Mouse (Mus musculus) urinary bladder, postnatal 4 days (tissue): ENCODE measurements around the gene Gm1979.
"Not testable (repeated sequence)": the region's sequence is repeated elsewhere in the genome, so short reads cannot be mapped to it uniquely, and the experiment has no call there.

ENCODE experiments used
- DNase-seq, 2 experiments: peaks; one replicate each; pipeline ENCODE4 v3.0.0; 2021 to 2022; ENCODE audit warnings: low spot score in 2 of 2

Gm1979 gene

GRCm38 (mm10) chr5:26004698-26005097 is at the start of gene Gm1979:
TSS of gene Gm1979 (minus strand) at chr5:26004798.
- DNase-seq = not testable (repeated sequence)

DNA sequence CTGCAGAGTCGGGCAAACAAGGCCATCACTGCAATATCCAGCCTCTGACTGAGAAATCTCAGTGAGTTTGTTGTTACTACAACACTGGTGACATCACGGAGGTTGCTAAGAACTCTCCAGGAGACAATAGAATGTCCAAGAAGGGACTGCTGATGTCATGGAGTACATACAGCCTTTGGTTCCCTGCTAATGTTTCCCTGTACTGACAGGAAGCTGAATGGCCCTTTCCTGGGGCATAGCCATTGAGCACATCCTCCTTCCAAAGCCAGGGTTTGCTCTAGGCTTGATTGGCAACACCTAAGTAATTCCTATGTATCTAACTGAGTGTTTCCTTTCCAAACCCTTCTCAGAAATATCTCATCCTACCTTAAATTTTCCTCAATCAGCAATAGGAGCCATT is 34.9 kb upstream of the Gm1979 start, which contains the start of gene Speer4a:
TSS of gene Speer4a (minus strand) at position 101 of the 400 bp plus-strand sequence.
- DNase-seq = not testable (repeated sequence)

DNA sequence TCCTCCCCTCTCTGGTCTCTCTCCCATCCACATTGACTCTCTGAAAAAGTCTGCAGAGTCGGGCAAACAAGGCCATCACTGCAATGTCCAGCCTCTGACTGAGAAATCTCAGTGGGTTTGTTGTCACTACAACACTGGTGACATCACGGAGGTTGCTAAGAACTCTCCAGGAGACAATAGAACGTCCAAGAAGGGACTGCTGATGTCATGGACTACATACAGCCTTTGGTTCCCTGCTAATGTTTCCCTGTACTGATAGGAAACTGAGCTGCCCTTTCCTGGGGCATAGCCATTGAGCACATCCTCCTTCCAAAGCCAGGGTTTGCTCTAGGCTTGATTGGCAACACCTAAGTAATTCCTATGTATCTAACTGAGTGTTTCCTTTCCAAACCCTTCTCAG is 18.2 kb upstream of the Gm1979 start, which contains the start of gene Gm5862:
TSS of gene Gm5862 (minus strand) at position 101 of the 400 bp plus-strand sequence.
- not testable (repeated sequence) for DNase-seq

- not testable (repeated sequence) for DNase-seq
These were observed 3.1 kb upstream of the Gm1979 start for GRCm38 (mm10) chr5:26007697-26008096.

DNA sequence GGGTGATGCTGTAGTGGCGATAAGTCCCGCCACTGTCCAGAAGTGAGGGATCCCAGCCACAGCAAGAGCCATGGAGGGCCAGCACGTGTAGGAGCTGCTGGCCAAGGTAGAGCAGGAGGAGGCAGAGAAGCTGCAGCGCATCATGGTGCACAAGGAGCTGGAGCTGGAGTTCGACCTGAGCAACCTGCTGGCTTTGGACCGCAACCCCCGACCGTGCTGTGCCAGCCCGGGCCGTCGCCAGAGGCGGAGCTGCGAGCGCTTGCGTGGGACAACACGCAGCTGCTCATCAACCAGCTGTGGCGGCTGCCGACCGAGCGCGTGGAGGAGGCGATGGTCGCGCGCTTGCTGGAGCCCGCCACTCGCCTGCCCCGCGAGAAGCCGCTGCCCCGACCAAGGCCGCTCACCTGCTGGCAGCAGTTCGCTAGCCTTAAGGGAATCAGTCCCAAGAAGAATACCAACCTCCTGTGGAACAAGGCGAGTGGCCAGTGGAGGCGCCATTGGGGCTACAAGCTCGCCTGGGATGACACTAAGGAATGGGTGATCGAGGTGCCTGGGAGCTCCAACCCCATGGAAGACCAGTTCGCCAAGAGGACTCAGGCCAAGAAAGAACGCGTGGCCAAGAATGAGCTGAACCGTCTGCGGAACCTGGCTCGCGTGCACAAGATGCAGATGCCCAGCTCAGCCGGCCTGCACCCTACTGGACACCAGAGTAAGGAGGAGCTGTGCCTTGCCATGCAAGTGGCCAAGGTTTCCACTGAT is 2.5 kb upstream of the Gm1979 start:
- peak; percentile 26 to 58 for DNase-seq

DNA sequence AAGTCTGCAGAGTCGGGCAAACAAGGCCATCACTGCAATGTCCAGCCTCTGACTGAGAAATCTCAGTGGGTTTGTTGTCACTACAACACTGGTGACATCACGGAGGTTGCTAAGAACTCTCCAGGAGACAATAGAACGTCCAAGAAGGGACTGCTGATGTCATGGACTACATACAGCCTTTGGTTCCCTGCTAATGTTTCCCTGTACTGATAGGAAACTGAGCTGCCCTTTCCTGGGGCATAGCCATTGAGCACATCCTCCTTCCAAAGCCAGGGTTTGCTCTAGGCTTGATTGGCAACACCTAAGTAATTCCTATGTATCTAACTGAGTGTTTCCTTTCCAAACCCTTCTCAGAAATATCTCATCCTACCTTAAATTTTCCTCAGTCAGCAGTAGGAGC is 16.0 kb downstream of the Gm1979 start, which contains the start of gene Gm21698:
TSS of gene Gm21698 (minus strand) at position 101 of the 400 bp plus-strand sequence.
- not testable (repeated sequence) for DNase-seq

DNA sequence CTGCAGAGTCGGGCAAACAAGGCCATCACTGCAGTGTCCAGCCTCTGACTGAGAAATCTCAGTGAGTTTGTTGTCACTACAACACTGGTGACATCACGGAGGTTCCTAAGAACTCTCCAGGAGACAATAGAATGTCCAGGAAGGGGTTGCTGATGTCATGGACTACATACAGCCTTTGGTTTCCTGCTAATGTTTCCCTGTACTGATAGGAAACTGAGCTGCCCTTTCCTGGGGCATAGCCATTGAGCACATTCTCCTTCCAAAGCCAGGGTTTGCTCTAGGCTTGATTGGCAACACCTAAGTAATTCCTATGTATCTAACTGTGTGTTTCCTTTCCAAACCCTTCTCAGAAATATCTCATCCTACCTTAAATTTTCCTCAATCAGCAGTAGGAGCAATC is 32.0 kb downstream of the Gm1979 start, which contains the start of gene Gm21680:
TSS of gene Gm21680 (minus strand) at position 101 of the 400 bp plus-strand sequence.
- DNase-seq = not testable (repeated sequence)

GRCm38 (mm10) chr5:25957050-25957449 is 47.5 kb downstream of the Gm1979 start:
- DNase-seq = not testable (repeated sequence)

DNA sequence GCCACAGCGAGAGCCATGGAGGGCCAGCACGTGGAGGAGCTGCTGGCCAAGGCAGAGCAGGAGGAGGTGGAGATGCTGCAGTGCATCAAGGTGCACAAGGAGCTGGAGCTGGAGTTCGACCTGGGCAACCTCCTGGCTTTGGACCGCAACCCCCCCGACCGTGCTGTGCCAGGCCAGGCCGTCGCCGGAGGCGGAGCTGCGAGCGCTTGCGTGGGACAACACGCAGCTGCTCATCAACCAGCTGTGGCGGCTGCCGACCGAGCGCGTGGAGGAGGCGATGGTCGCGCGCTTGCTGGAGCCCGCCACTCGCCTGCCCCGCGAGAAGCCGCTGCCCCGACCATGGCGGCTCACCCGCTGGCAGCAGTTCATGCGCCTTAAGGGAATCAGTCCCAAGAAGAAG is 48.0 kb downstream of the Gm1979 start:
- DNase-seq = peak in 1 of 2 experiments; percentile 56

DNA sequence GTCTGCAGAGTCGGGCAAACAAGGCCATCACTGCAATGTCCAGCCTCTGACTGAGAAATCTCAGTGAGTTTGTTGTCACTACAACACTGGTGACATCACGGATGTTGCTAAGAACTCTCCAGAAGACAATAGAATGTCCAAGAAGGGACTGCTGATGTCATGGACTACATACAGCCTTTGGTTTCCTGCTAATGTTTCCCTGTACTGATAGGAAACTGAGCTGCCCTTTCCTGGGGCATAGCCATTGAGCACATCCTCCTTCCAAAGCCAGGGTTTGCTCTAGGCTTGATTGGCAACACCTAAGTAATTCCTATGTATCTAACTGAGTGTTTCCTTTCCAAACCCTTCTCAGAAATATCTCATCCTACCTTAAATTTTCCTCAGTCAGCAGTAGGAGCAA is 50.3 kb downstream of the Gm1979 start, which contains the start of gene Gm21671:
TSS of gene Gm21671 (minus strand) at position 101 of the 400 bp plus-strand sequence.
- not testable (repeated sequence) for DNase-seq
